Mouse (Mus musculus): ENCODE measurements at regions not wholly inside any gene's neighbourhood (a gene's known extent, or its start where the extent isn't known, plus 50 kb on each side); places are given as distances from the start of the nearest gene placed in this dataset.

DNA sequence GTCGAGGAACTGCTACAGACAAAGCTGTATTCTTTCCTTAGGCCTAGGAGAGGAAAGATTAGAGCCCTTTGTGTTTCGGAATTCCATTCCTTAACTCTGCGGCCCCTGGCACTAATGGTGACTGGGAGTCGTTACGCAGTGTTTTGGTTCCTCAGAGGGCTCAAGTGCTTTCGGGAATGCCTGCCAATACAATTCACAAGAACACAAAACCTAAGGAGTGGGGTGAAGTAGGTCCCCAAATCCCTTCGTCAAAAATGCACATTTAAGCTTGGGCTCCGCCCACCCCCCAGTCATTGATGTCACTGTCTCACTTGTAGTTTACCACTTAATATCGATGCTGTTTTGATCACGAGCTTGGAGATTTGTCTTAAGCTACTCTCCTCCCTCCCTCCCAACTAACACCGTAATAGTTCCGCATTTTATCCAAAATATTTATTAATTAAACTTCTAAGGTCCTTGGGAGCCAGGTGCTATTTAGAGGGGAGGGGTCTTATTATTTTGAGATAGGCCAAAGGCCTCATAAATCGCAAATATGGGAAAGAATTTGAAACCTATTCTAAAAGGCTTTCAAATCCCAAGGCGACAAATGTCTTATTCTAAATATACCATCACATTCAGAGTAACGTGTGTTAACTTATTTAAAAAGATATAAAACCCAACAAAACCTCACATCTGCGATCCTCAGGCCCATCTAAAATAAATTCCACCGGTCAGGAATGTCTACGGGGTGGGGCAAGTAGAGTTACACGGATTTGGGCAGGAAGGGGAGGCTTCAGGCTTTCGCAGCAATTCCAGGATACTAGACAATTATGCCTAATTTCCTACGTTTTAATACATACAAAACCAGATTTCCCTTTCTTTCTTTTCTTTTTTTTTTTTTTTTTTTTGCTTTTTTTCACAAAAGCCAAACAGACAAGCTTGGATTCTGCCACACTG is 75.6 kb upstream of the Chd2 start:
- TF ChIP-seq POLR2A (IDR thresholded peaks at IDR 0.05; ENCODE audit: insufficient read depth, low read depth, low read length) (no peak), CTCF (IDR thresholded peaks at IDR 0.05; ENCODE audit: insufficient read depth, low read depth, low read length) (no peak)
- H3K4me3 ChIP-seq (ENCODE audit: insufficient read depth, low read depth, low read length): peak overlapping the region; percentile 83
- WGBS: 2% methylated on average over 21 of the region's 21 CpGs
- peaks cover 5% of the 10 kb centered on the region for H3K4me1 ChIP-seq (ENCODE audit: control insufficient read depth, insufficient read depth, low read length)
- peak overlapping the region; percentile 100 for H3K27ac ChIP-seq (ENCODE audit: insufficient read depth, low read depth, low read length)

GRCm38 (mm10) chr7:73616015-73616414 is 74.4 kb upstream of the Chd2 start:
- TF ChIP-seq POLR2A (IDR thresholded peaks at IDR 0.05; ENCODE audit: insufficient read depth, low read depth, low read length): no peak
- no peak for TF ChIP-seq CTCF (IDR thresholded peaks at IDR 0.05; ENCODE audit: insufficient read depth, low read depth, low read length)
- peaks cover 5% of the 10 kb centered on the region for H3K4me1 ChIP-seq (ENCODE audit: control insufficient read depth, insufficient read depth, low read length)
- H3K4me3 ChIP-seq (ENCODE audit: insufficient read depth, low read depth, low read length): no peak overlapping the region
- peak overlapping the region; percentile 79 for H3K27ac ChIP-seq (ENCODE audit: insufficient read depth, low read depth, low read length)
- 22% methylated on average over 11 of the region's 11 CpGs for WGBS

- WGBS: 30% methylated on average over 8 of the region's 8 CpGs
- TF ChIP-seq POLR2A (IDR thresholded peaks at IDR 0.05; ENCODE audit: insufficient read depth, low read depth, low read length) (no peak), CTCF (IDR thresholded peaks at IDR 0.05; ENCODE audit: insufficient read depth, low read depth, low read length) (no peak)
- Histone ChIP-seq H3K4me3 (ENCODE audit: insufficient read depth, low read depth, low read length) (no peak overlapping the region), H3K27ac (ENCODE audit: insufficient read depth, low read depth, low read length) (peak overlapping the region; percentile 93), H3K4me1 (ENCODE audit: control insufficient read depth, insufficient read depth, low read length) (peaks cover 5% of the 10 kb centered on the region)
These were observed 73.4 kb upstream of the Chd2 start for GRCm38 (mm10) chr7:73614840-73615555.

GRCm38 (mm10) chr7:73614341-73614740 is 72.7 kb upstream of the Chd2 start:
- WGBS: 26% methylated on average over 4 of the region's 4 CpGs
- Histone ChIP-seq H3K4me3 (ENCODE audit: insufficient read depth, low read depth, low read length) (no peak overlapping the region), H3K27ac (ENCODE audit: insufficient read depth, low read depth, low read length) (peak overlapping the region; percentile 93), H3K4me1 (ENCODE audit: control insufficient read depth, insufficient read depth, low read length) (peaks cover 5% of the 10 kb centered on the region)
- TF ChIP-seq POLR2A (IDR thresholded peaks at IDR 0.05; ENCODE audit: insufficient read depth, low read depth, low read length): no peak
- no peak for TF ChIP-seq CTCF (IDR thresholded peaks at IDR 0.05; ENCODE audit: insufficient read depth, low read depth, low read length)

DNA sequence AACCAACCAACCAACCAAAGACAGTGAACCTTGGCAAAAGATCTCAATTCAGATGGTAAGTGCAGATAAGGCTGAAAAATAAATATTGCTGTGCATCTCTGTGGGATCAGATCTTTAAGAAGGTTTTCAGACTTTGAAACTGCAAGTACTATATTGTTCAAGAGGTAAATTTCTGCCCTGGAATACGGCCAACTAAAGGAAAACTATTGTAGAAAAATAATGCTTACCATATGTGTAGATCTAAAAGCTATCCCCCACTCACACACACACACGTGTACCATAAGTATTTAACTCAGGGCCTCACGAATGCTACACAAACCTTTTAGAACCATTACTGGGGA is 71.1 kb upstream of the Chd2 start:
- Histone ChIP-seq H3K4me3 (ENCODE audit: insufficient read depth, low read depth, low read length) (no peak overlapping the region), H3K4me1 (ENCODE audit: control insufficient read depth, insufficient read depth, low read length) (peaks cover 5% of the 10 kb centered on the region), H3K27ac (ENCODE audit: insufficient read depth, low read depth, low read length) (no peak overlapping the region)
- WGBS: 77% methylated on average over 3 of the region's 3 CpGs
- TF ChIP-seq POLR2A (IDR thresholded peaks at IDR 0.05; ENCODE audit: insufficient read depth, low read depth, low read length): no peak

DNA sequence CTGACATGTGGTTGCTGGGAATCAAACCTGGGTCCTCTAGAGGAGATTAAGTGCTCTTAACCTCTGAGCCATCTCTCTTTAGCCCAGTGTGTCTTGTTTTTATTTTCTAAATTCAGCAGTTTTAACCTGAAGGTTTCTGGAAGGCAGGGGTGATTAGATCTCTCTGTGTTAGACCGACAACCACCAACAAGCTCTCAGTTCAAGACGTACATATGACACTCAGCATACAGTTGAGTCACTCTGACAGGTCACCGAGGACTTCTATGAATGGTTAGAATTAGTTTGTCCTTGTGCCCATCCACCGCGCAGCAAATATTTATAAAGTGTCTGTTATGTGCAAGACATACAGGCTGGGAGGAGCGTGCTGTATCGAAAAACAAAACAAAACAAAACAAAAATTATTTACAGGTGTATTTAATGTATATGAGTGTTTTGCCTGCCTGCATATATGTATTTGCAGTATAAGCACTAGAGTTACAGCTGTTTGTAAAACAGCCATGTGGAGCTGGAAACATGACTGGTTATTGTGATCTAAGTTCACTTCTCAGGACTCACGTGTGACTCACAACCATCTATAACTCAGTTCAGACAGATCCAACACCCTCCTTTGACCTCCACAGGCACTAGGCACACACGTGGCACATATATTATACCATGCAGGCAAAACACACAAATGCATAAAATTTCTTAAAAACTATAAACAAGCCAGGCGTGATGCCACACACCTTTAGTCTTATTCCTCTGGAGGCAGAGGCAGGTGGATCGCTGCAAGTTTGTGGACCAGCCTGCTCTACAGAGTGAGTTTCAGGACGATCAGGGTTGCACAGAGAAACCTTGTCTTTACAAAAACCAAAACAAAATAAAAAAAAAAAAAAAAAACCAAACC is 70.5 kb upstream of the Chd2 start:
- Histone ChIP-seq H3K4me3 (ENCODE audit: insufficient read depth, low read depth, low read length) (no peak overlapping the region), H3K4me1 (ENCODE audit: control insufficient read depth, insufficient read depth, low read length) (peaks cover 5% of the 10 kb centered on the region), H3K27ac (ENCODE audit: insufficient read depth, low read depth, low read length) (no peak overlapping the region)
- TF ChIP-seq CTCF (IDR thresholded peaks at IDR 0.05; ENCODE audit: insufficient read depth, low read depth, low read length) (no peak), POLR2A (IDR thresholded peaks at IDR 0.05; ENCODE audit: insufficient read depth, low read depth, low read length) (no peak)
- 90% methylated on average over 12 of the region's 12 CpGs for WGBS

GRCm38 (mm10) chr7:73608804-73609275 is 67.2 kb upstream of the Chd2 start:
- H3K4me1 ChIP-seq (ENCODE audit: control insufficient read depth, insufficient read depth, low read length): peaks cover 2% of the 10 kb centered on the region; the same call in 1 of the 2 replicates
- no peak overlapping the region for H3K4me3 ChIP-seq (ENCODE audit: insufficient read depth, low read depth, low read length)
- H3K27ac ChIP-seq (ENCODE audit: insufficient read depth, low read depth, low read length): peak overlapping the region; percentile 86; the same call in 1 of the 2 replicates
- TF ChIP-seq POLR2A (IDR thresholded peaks at IDR 0.05; ENCODE audit: insufficient read depth, low read depth, low read length) (no peak), CTCF (IDR thresholded peaks at IDR 0.05; ENCODE audit: insufficient read depth, low read depth, low read length) (no peak)
- 4% methylated on average over 5 of the region's 5 CpGs for WGBS

DNA sequence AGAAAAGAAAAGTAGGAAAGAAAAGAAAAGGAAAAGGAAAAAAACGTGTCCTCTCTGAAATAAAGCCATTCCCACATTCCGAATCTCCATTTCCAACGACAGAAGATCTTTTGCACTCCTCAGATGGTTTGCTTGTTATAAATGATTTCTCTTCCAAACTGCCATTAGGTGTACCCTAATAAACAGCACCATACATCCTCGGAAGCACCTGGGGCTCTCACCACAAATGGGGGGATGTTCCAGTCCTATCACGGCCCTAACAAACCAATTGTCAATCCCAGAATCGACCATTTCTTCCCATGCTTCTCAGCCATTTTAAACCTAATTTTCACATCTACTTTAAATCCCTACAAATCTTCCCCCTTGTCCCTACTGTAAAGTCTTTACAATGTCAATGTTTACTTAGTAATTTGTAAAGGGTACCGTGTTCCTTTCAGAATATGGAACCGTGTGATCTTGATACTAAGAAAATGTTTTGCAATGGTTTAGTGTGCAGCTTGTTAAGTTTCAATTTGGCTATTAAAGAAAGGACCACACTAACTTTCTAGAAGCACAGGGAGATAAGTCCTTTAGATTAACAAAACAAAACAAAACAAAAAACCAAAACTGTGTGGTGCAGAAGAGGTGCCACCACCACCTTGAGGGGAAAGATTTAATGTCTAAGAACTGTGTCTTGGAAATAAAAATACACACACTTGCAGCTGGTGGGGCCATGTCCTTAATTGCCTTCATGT is 66.6 kb upstream of the Chd2 start:
- H3K27ac ChIP-seq (ENCODE audit: insufficient read depth, low read depth, low read length): peak overlapping the region; percentile 98
- TF ChIP-seq POLR2A (IDR thresholded peaks at IDR 0.05; ENCODE audit: insufficient read depth, low read depth, low read length) (no peak), CTCF (IDR thresholded peaks at IDR 0.05; ENCODE audit: insufficient read depth, low read depth, low read length) (no peak)
- no peak overlapping the region for H3K4me3 ChIP-seq (ENCODE audit: insufficient read depth, low read depth, low read length)
- 3% methylated on average over 8 of the region's 8 CpGs for WGBS
- peaks cover 2% of the 10 kb centered on the region; the same call in 1 of the 2 replicates for H3K4me1 ChIP-seq (ENCODE audit: control insufficient read depth, insufficient read depth, low read length)

All from olfactory bulb, adult 2 months (tissue).